Mouse (Mus musculus) MEL (cell line): Measurements from ENCODE around the gene Nudc. TPM values are rescaled to one million over a fixed set of nuclear protein-coding genes. Genes with fewer than 3 reads are reported as not detected.
A peak's percentile ranks its signal among the peaks of the same experiment; 100 is the strongest.
"Not testable (repeated sequence)": the region's sequence is repeated elsewhere in the genome, so short reads cannot be mapped to it uniquely, and the experiment has no call there.

Source experiments
- DNase-seq: peaks from one replicate; pipeline ENCODE4 v3.0.0; 2011; ENCODE audit warnings: low read depth, low spot score
- H3K27ac ChIP-seq: 2 replicates; pipeline ENCODE4 v1.5.1; 2012; ENCODE audit warnings: low read depth, mild to moderate bottlenecking, control low read depth, low read length, moderate library complexity; ENCODE audit not compliant: control insufficient read depth
- H3K27me3 ChIP-seq, 2 experiments: fragments of 150-350 bp in 1 of 2; sonication (generic) in 1 of 2; 2 replicates each; pipeline ENCODE4 v1.6.1; 2012; ENCODE audit warnings: low read length in 2 of 2, mild to moderate bottlenecking in 2 of 2, improper control_type of control experiment in 1 of 2, moderate library complexity in 1 of 2; ENCODE audit not compliant: insufficient read depth in 2 of 2, control insufficient read depth in 1 of 2
- H3K36me3 ChIP-seq, 2 experiments: 2 replicates each; pipeline ENCODE4 v1.6.1; 2012 to 2014; ENCODE audit warnings: low read length in 2 of 2, improper control_type of control experiment in 1 of 2, inconsistent platforms in 1 of 2, mild to moderate bottlenecking in 1 of 2; ENCODE audit not compliant: insufficient read depth in 2 of 2, control insufficient read depth in 1 of 2
- H3K4me1 ChIP-seq, 2 experiments: fragments of 150-350 bp in 1 of 2; sonication (generic) in 1 of 2; 2 replicates each; pipeline ENCODE4 v1.6.1; 2012; ENCODE audit warnings: low read length in 2 of 2, improper control_type of control experiment in 1 of 2, mild to moderate bottlenecking in 1 of 2; ENCODE audit not compliant: insufficient read depth in 2 of 2, control insufficient read depth in 1 of 2
- H3K4me3 ChIP-seq, 2 experiments: fragments of 150-350 bp in 1 of 2; sonication (generic) in 1 of 2; 2 replicates each; pipeline ENCODE4 v1.5.1; 2012; ENCODE audit warnings: low read depth in 2 of 2, low read length in 2 of 2, mild to moderate bottlenecking in 2 of 2, moderate library complexity in 2 of 2, control low read depth in 1 of 2, improper control_type of control experiment in 1 of 2; ENCODE audit not compliant: control insufficient read depth in 1 of 2, insufficient read depth in 1 of 2
- H3K79me2 ChIP-seq: 2 replicates; pipeline ENCODE4 v1.6.1; 2012; ENCODE audit warnings: mild to moderate bottlenecking, low read length, moderate library complexity; ENCODE audit not compliant: control insufficient read depth, poor library complexity, insufficient read depth
- H3K9ac ChIP-seq: 2 replicates; pipeline ENCODE4 v1.6.1; 2012; ENCODE audit warnings: low read depth, mild to moderate bottlenecking, control low read depth, low read length, moderate library complexity; ENCODE audit not compliant: control insufficient read depth, poor library complexity, severe bottlenecking
- H3K9me3 ChIP-seq: fragments of 150-350 bp; sonication (generic); replicated peaks from 2 replicates; pipeline ENCODE4 v1.6.1; 2012; ENCODE audit warnings: mild to moderate bottlenecking, low read length, improper control_type of control experiment, moderate library complexity; ENCODE audit not compliant: insufficient read depth
- BHLHE40 ChIP-seq: IDR thresholded peaks from 2 replicates; pipeline ENCODE4 v1.6.1; 2012; ENCODE audit warnings: low read depth, mild to moderate bottlenecking, inconsistent platforms, low read length, improper control_type of control experiment, borderline replicate concordance
- CHD1 ChIP-seq: IDR thresholded peaks from 2 replicates; pipeline ENCODE4 v1.6.1; 2012; ENCODE audit warnings: low read depth, mild to moderate bottlenecking, inconsistent platforms, low read length, improper control_type of control experiment
- CTCF ChIP-seq, 3 experiments: IDR thresholded peaks in 2 of 3; conservative IDR thresholded peaks in 1 of 3; 2 replicates each; pipeline ENCODE4 v1.5.1; 2011 to 2012; ENCODE audit warnings: low read length in 3 of 3, low read depth in 2 of 3, mild to moderate bottlenecking in 2 of 3, improper control_type of control experiment in 1 of 3, inconsistent platforms in 1 of 3, mixed read lengths in 1 of 3, moderate library complexity in 1 of 3; ENCODE audit not compliant: control insufficient read depth in 1 of 3, insufficient read depth in 1 of 3, poor library complexity in 1 of 3, severe bottlenecking in 1 of 3
- ELF1 ChIP-seq: IDR thresholded peaks from 2 replicates; pipeline ENCODE4 v1.6.1; 2014; ENCODE audit warnings: low read depth, mild to moderate bottlenecking, inconsistent platforms, low read length, improper control_type of control experiment, moderate library complexity
- ETS1 ChIP-seq: IDR thresholded peaks from 2 replicates; pipeline ENCODE4 v1.6.1; 2012; ENCODE audit warnings: low read depth, mild to moderate bottlenecking, inconsistent platforms, low read length, improper control_type of control experiment, moderate library complexity
- GABPA ChIP-seq: IDR thresholded peaks from 2 replicates; pipeline ENCODE4 v1.6.1; 2012; ENCODE audit warnings: low read depth, mild to moderate bottlenecking, inconsistent platforms, low read length, improper control_type of control experiment, moderate library complexity
- HCFC1 ChIP-seq: IDR thresholded peaks from 2 replicates; pipeline ENCODE4 v1.6.1; 2012; ENCODE audit warnings: low read depth, mild to moderate bottlenecking, inconsistent platforms, low read length, improper control_type of control experiment, moderate library complexity
- KAT2A ChIP-seq: conservative IDR thresholded peaks from 2 replicates; pipeline ENCODE4 v1.6.1; 2012; ENCODE audit warnings: low read depth, low read length, improper control_type of control experiment, inconsistent platforms
- MAFK ChIP-seq: IDR thresholded peaks from 2 replicates; pipeline ENCODE4 v1.6.1; 2011; ENCODE audit warnings: low read depth, mild to moderate bottlenecking, low read length, improper control_type of control experiment, borderline replicate concordance
- MEF2A ChIP-seq: IDR thresholded peaks from 2 replicates; pipeline ENCODE4 v1.6.1; 2014; ENCODE audit warnings: low read depth, mild to moderate bottlenecking, inconsistent platforms, low read length, improper control_type of control experiment; ENCODE audit not compliant: poor library complexity, insufficient replicate concordance, severe bottlenecking; ENCODE audit errors: extremely low read depth
- MXI1 ChIP-seq: IDR thresholded peaks from 2 replicates; pipeline ENCODE4 v1.6.1; 2011; ENCODE audit warnings: mild to moderate bottlenecking, low read depth, low read length, improper control_type of control experiment
- MYB ChIP-seq: IDR thresholded peaks from 2 replicates; pipeline ENCODE4 v1.6.1; 2011; ENCODE audit warnings: mild to moderate bottlenecking, low read depth, low read length, improper control_type of control experiment
- NRF1 ChIP-seq: IDR thresholded peaks from 2 replicates; pipeline ENCODE4 v1.6.1; 2014; ENCODE audit warnings: low read depth, mild to moderate bottlenecking, inconsistent platforms, low read length, improper control_type of control experiment, moderate library complexity; ENCODE audit not compliant: poor library complexity, insufficient read depth, severe bottlenecking
- POLR2AphosphoS2 ChIP-seq: IDR thresholded peaks from 2 replicates; pipeline ENCODE4 v1.6.1; 2011; ENCODE audit warnings: low read length, improper control_type of control experiment
- POLR2AphosphoS5 ChIP-seq: IDR thresholded peaks from 2 replicates; pipeline ENCODE4 v1.6.1; 2012; ENCODE audit warnings: low read depth, borderline replicate concordance, mild to moderate bottlenecking, inconsistent platforms, low read length, moderate library complexity, mixed read lengths
- RAD21 ChIP-seq: IDR thresholded peaks from 2 replicates; pipeline ENCODE4 v1.6.1; 2011; ENCODE audit warnings: mild to moderate bottlenecking, low read depth, low read length, improper control_type of control experiment
- SIN3A ChIP-seq: IDR thresholded peaks from 2 replicates; pipeline ENCODE4 v1.6.1; 2012; ENCODE audit warnings: low read length, improper control_type of control experiment, inconsistent platforms
- SMC3 ChIP-seq: IDR thresholded peaks from 2 replicates; pipeline ENCODE4 v1.6.1; 2011; ENCODE audit warnings: low read depth, low read length, improper control_type of control experiment
- TAL1 ChIP-seq: IDR thresholded peaks from 2 replicates; pipeline ENCODE4 v1.6.1; 2012; ENCODE audit warnings: mild to moderate bottlenecking, inconsistent platforms, low read length, moderate library complexity, mixed read lengths
- TBP ChIP-seq: IDR thresholded peaks from 2 replicates; pipeline ENCODE4 v1.8.0; 2011; ENCODE audit warnings: low read depth, low read length, improper control_type of control experiment
- TCF12 ChIP-seq: IDR thresholded peaks from 2 replicates; pipeline ENCODE4 v1.6.1; 2014; ENCODE audit warnings: low read depth, mild to moderate bottlenecking, inconsistent platforms, low read length, improper control_type of control experiment, moderate library complexity
- UBTF ChIP-seq: IDR thresholded peaks from 2 replicates; pipeline ENCODE4 v1.6.1; 2012; ENCODE audit warnings: low read depth, mild to moderate bottlenecking, inconsistent platforms, low read length, improper control_type of control experiment, moderate library complexity, borderline replicate concordance; ENCODE audit not compliant: insufficient read depth
- ZC3H11A ChIP-seq: IDR thresholded peaks from 2 replicates; pipeline ENCODE4 v1.6.1; 2012; ENCODE audit warnings: low read depth, mild to moderate bottlenecking, inconsistent platforms, low read length, improper control_type of control experiment
- ZMIZ1 ChIP-seq: IDR thresholded peaks from 2 replicates; pipeline ENCODE4 v1.6.1; 2012; ENCODE audit warnings: low read depth, mild to moderate bottlenecking, inconsistent platforms, low read length, improper control_type of control experiment, moderate library complexity
- polyA plus RNA-seq, 2 experiments: library from polyadenylated mRNA; stranded (reverse) in 1 of 2; unstranded in 1 of 2; fragments of >175 nt in 1 of 2; fragments of >200 nt in 1 of 2; gene quantifications; 2 replicates each; pipeline versions ENCODE4 v1.2.1 to v1.2.4; 2012; ENCODE audit warnings: low replicate concordance in 2 of 2, low read depth in 1 of 2; ENCODE audit not compliant: insufficient read length in 2 of 2, insufficient read depth in 1 of 2, missing spikeins in 1 of 2
- total RNA-seq: library from RNA; depleted of rRNA; stranded (reverse); fragments of 300-350 nt; gene quantifications from 2 replicates; pipeline ENCODE4 v1.2.3, GENCODE M21; 2012

Nudc gene
- total and polyA plus RNA-seq, 3 experiments: 516 to 732 TPM; not detected in 1

- peak; percentile 39 for DNase-seq
- H3K36me3 ChIP-seq, H3K79me2 ChIP-seq, H3K4me1 ChIP-seq, H3K27me3 ChIP-seq, H3K27ac ChIP-seq, H3K9me3 ChIP-seq: not testable (repeated sequence)
- H3K4me3 ChIP-seq: peak overlapping the region in 1 of 2 experiments; percentile 43; a peak in 2 of 4 replicates
- peak overlapping the region; percentile 64 for H3K9ac ChIP-seq
These were observed 33.3 kb downstream of the Nudc start for GRCm38 (mm10) chr4:133512511-133512910.

- H3K9ac ChIP-seq: no peak overlapping the region
- no peaks in the 10 kb centered on the region for H3K79me2 ChIP-seq
- no peaks in the 10 kb centered on the region for H3K27me3 ChIP-seq
- H3K4me1 ChIP-seq: peaks cover 17 to 19% of the 10 kb centered on the region in 2 experiments
- no peak overlapping the region for H3K27ac ChIP-seq
- no peak for TF ChIP-seq HCFC1
- no peak for TF ChIP-seq ZC3H11A
- no peak for TF ChIP-seq POLR2AphosphoS2
- TF ChIP-seq CTCF (IDR thresholded peaks at IDR 0.05 in 2 of 3, conservative IDR thresholded peaks at IDR 0.05 in 1 of 3; ENCODE audit: control insufficient read depth in 1 of 3, insufficient read depth in 1 of 3, low read depth in 2 of 3, low read length in 3 of 3, poor library complexity in 1 of 3, severe bottlenecking in 1 of 3): no peak
- no peak for TF ChIP-seq MXI1
- TF ChIP-seq KAT2A: no peak
- TF ChIP-seq UBTF: no peak
- no peak for TF ChIP-seq MEF2A
- TF ChIP-seq ETS1: no peak
- TF ChIP-seq RAD21: no peak
- TF ChIP-seq MYB: no peak
- TF ChIP-seq NRF1: no peak
- TF ChIP-seq MAFK: no peak
- H3K4me3 ChIP-seq: no peak overlapping the region
- no peaks in the 10 kb centered on the region for H3K9me3 ChIP-seq
- peaks cover 0 to 13% of the 10 kb centered on the region in 2 experiments; a peak in 2 of 4 replicates for H3K36me3 ChIP-seq
- DNase-seq: no peak
These were observed 34.7 kb downstream of the Nudc start for GRCm38 (mm10) chr4:133511050-133511449.

- DNase-seq: no peak
- Histone ChIP-seq H3K4me1 (peaks cover 27 to 36% of the 10 kb centered on the region in 2 experiments), H3K27me3 (no peaks in the 10 kb centered on the region), H3K36me3 (peaks cover 0 to 31% of the 10 kb centered on the region in 2 experiments; a peak in 2 of 4 replicates), H3K9me3 (no peaks in the 10 kb centered on the region), H3K4me3 (no peak overlapping the region), H3K9ac (no peak overlapping the region), H3K79me2 (no peaks in the 10 kb centered on the region), H3K27ac (no peak overlapping the region)
- no peak for TF ChIP-seq TAL1
- no peak for TF ChIP-seq GABPA
- TF ChIP-seq ZMIZ1: no peak
- no peak for TF ChIP-seq POLR2AphosphoS5
- no peak for TF ChIP-seq ELF1
- TF ChIP-seq UBTF: no peak
- no peak for TF ChIP-seq TBP
- no peak for TF ChIP-seq MYB
- TF ChIP-seq HCFC1: no peak
- TF ChIP-seq SMC3: no peak
- TF ChIP-seq NRF1: no peak
- TF ChIP-seq POLR2AphosphoS2: no peak
- no peak for TF ChIP-seq CTCF (IDR thresholded peaks at IDR 0.05 in 2 of 3, conservative IDR thresholded peaks at IDR 0.05 in 1 of 3; ENCODE audit: control insufficient read depth in 1 of 3, insufficient read depth in 1 of 3, low read depth in 2 of 3, low read length in 3 of 3, poor library complexity in 1 of 3, severe bottlenecking in 1 of 3)
- TF ChIP-seq RAD21: no peak
- TF ChIP-seq ETS1: no peak
- TF ChIP-seq SIN3A: no peak
- no peak for TF ChIP-seq MAFK
- no peak for TF ChIP-seq TCF12
- TF ChIP-seq BHLHE40: no peak
- TF ChIP-seq CHD1: no peak
These were observed 36.8 kb downstream of the Nudc start for GRCm38 (mm10) chr4:133508990-133509389.
